Mouse (Mus musculus): ENCODE results near the gene Itga4.

GRCm38 (mm10) chr2:79266480-79266879 lies 11.3 kb downstream of the Itga4 start:
- TF ChIP-seq CTCF (IDR thresholded peaks at IDR 0.05) (no peak), EP300 (IDR thresholded peaks at IDR 0.05) (no peak)

Measured in lung, postnatal 0 days (tissue).